Mouse (Mus musculus) embryonic facial prominence, embryonic 11.5 days (tissue): ENCODE measurements around the gene Gabpb2. TPM values are rescaled to one million over a fixed set of nuclear protein-coding genes. Genes with fewer than 3 reads are reported as not detected.

ENCODE experiments used
- ATAC-seq: fragments of 200-750 bp; cut with Nextera tagmentation; replicated peaks from 2 replicates; pipeline ENCODE4 v1.8.0; 2017; ENCODE audit warnings: low read depth; ENCODE audit not compliant: insufficient number of reproducible peaks, low FRiP score, low TSS enrichment
- DNase-seq: peaks from one replicate; pipeline ENCODE4 v3.0.0-alpha.2; 2015; ENCODE audit warnings: low spot score
- H3K27ac ChIP-seq: fragments of 300-500 bp; sonication (generic); replicated peaks from 2 replicates; pipeline ENCODE4 v1.5.1; 2014; ENCODE audit warnings: mild to moderate bottlenecking, low read depth, low read length, control low read depth
- H3K27me3 ChIP-seq: fragments of 300-500 bp; sonication (generic); 2 replicates; pipeline ENCODE4 v1.6.1; 2014; ENCODE audit warnings: mild to moderate bottlenecking, low read length, moderate library complexity, mixed read lengths; ENCODE audit not compliant: control insufficient read depth, insufficient read depth
- H3K36me3 ChIP-seq: fragments of 300-500 bp; sonication (generic); replicated peaks from 2 replicates; pipeline ENCODE4 v1.6.1; 2014; ENCODE audit warnings: low read depth, mild to moderate bottlenecking, low read length, moderate library complexity, mixed read lengths; ENCODE audit not compliant: control insufficient read depth, insufficient read depth
- H3K4me1 ChIP-seq: fragments of 300-500 bp; sonication (generic); 2 replicates; pipeline ENCODE4 v1.6.1; 2014; ENCODE audit warnings: low read length, mixed read lengths; ENCODE audit not compliant: control insufficient read depth, insufficient read depth
- H3K4me2 ChIP-seq: fragments of 300-500 bp; sonication (generic); 2 replicates; pipeline ENCODE4 v1.6.1; 2014; ENCODE audit warnings: low read depth, mild to moderate bottlenecking, control low read depth, low read length, moderate library complexity
- H3K4me3 ChIP-seq: fragments of 300-500 bp; sonication (generic); 2 replicates; pipeline ENCODE4 v1.5.1; 2014; ENCODE audit warnings: low read depth, low read length, control low read depth
- H3K9ac ChIP-seq: fragments of 300-500 bp; sonication (generic); replicated peaks from 2 replicates; pipeline ENCODE4 v1.6.1; 2014; ENCODE audit warnings: mild to moderate bottlenecking, control low read depth, low read length
- H3K9me3 ChIP-seq: fragments of 300-500 bp; sonication (generic); replicated peaks from 2 replicates; pipeline ENCODE4 v1.6.1; 2016; ENCODE audit warnings: mild to moderate bottlenecking, low read length, inconsistent platforms, mixed read lengths; ENCODE audit not compliant: control insufficient read depth
- WGBS: fragments of 180-500 bp; shearing (Covaris S2); extraction: QIAGEN DNeasy Blood & Tissue Kit; methylation state at CpG from one replicate; pipeline ENCODE4 v1.1.7; 2014; 5-methylcytosine and 5-hydroxymethylcytosine counted together
- polyA plus RNA-seq: library from polyadenylated mRNA; unstranded; fragments of >200 nt; fragmentation: Nextera tagmentation; extraction: Ambion mirVana; gene quantifications from 2 replicates; pipeline ENCODE4 v1.2.1, GENCODE M21; 2014

Gabpb2 gene
- polyA plus RNA-seq, 1 experiment from 2014 or later: 6.7 TPM

- 11% methylated on average over 8 of the region's 8 CpGs for WGBS
- DNase-seq (no peak), ATAC-seq (no peak)
- no peaks in the 10 kb centered on the region for H3K4me1 ChIP-seq
- no peak overlapping the region for H3K27ac ChIP-seq
- peak overlapping the region; percentile 68 for H3K4me3 ChIP-seq
- no peaks in the 10 kb centered on the region; the same call in 1 of the 2 replicates for H3K36me3 ChIP-seq
- peak overlapping the region; percentile 44 for H3K9ac ChIP-seq
- H3K27me3 ChIP-seq: no peaks in the 10 kb centered on the region; the same call in 1 of the 2 replicates
- H3K9me3 ChIP-seq: no peaks in the 10 kb centered on the region
- peak overlapping the region; percentile 85 for H3K4me2 ChIP-seq
Measured at GRCm38 (mm10) chr3:95159511-95159986, 58.2 kb downstream of the Gabpb2 start.

GRCm38 (mm10) chr3:95153874-95154273 is 63.8 kb downstream of the Gabpb2 start:
- H3K36me3 ChIP-seq: no peaks in the 10 kb centered on the region
- WGBS: 56% methylated on average over 4 of the region's 4 CpGs
- DNase-seq: no peak
- H3K4me2 ChIP-seq: no peak overlapping the region
- no peak overlapping the region for H3K4me3 ChIP-seq
- no peak for ATAC-seq
- H3K4me1 ChIP-seq: no peaks in the 10 kb centered on the region
- no peaks in the 10 kb centered on the region; the same call in 1 of the 2 replicates for H3K27me3 ChIP-seq
- H3K9ac ChIP-seq: no peak overlapping the region
- no peak overlapping the region for H3K27ac ChIP-seq
- H3K9me3 ChIP-seq: no peaks in the 10 kb centered on the region

GRCm38 (mm10) chr3:95147924-95148323 is 69.8 kb downstream of the Gabpb2 start:
- Histone ChIP-seq H3K9me3 (no peaks in the 10 kb centered on the region), H3K27ac (no peak overlapping the region), H3K4me3 (no peak overlapping the region), H3K4me1 (no peaks in the 10 kb centered on the region), H3K36me3 (no peaks in the 10 kb centered on the region), H3K27me3 (no peaks in the 10 kb centered on the region), H3K4me2 (no peak overlapping the region), H3K9ac (no peak overlapping the region)
- ATAC-seq: no peak
- no peak for DNase-seq
- WGBS: 49% methylated on average over 3 of the region's 3 CpGs

GRCm38 (mm10) chr3:95142617-95143011 is 75.1 kb downstream of the Gabpb2 start:
- no peaks in the 10 kb centered on the region; the same call in 1 of the 2 replicates for H3K36me3 ChIP-seq
- no peaks in the 10 kb centered on the region for H3K4me1 ChIP-seq
- H3K4me3 ChIP-seq: no peak overlapping the region
- no peaks in the 10 kb centered on the region for H3K9me3 ChIP-seq
- H3K9ac ChIP-seq: no peak overlapping the region
- 11% methylated on average over 5 of the region's 5 CpGs for WGBS
- H3K4me2 ChIP-seq: no peak overlapping the region
- DNase-seq: peak; percentile 88
- ATAC-seq: 0 out of 2 replicates have a peak, but pooled peaks have one; percentile 56
- no peak overlapping the region for H3K27ac ChIP-seq
- H3K27me3 ChIP-seq: no peaks in the 10 kb centered on the region

GRCm38 (mm10) chr3:95141952-95142616 is 75.6 kb downstream of the Gabpb2 start, which contains the start of gene Tnfaip8l2:
TSS of gene Tnfaip8l2 (minus strand) at chr3:95142360.
- no peak for DNase-seq
- 86% methylated on average over 10 of the region's 10 CpGs for WGBS

DNA sequence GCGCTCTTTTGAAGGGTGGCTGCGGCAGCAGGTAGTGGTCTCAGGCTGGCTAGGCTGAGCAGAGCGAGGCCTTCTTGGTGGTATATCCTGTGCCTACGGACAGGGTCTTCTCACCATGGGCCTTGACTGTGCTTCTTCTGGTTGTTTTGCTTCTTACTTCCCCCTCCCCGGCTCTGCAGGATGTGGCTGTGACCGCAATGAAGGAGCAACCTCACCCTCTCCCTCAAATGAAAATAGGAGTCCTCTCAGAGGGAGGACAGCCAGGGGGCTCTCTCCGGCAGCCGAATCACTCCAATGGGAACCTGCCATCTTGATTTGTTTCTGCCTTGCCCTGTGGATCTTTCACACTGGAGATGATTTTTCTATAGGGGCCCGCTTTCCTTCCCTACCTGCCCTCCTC is 76.2 kb downstream of the Gabpb2 start:
- no peak overlapping the region for H3K4me3 ChIP-seq
- no peaks in the 10 kb centered on the region for H3K9me3 ChIP-seq
- no peak overlapping the region for H3K9ac ChIP-seq
- no peak for DNase-seq
- no peak for ATAC-seq
- no peaks in the 10 kb centered on the region for H3K27me3 ChIP-seq
- 91% methylated on average over 9 of the region's 9 CpGs for WGBS
- H3K4me2 ChIP-seq: no peak overlapping the region
- H3K36me3 ChIP-seq: no peaks in the 10 kb centered on the region; the same call in 1 of the 2 replicates
- no peaks in the 10 kb centered on the region for H3K4me1 ChIP-seq
- H3K27ac ChIP-seq: no peak overlapping the region

More at GRCm38 (mm10) chr3:95141952-95142616, 75.6 kb downstream of the Gabpb2 start, which contains the start of gene Tnfaip8l2:
- no peaks in the 10 kb centered on the region; the same call in 1 of the 2 replicates for H3K36me3 ChIP-seq
- no peak within 1 kb of the TSS for H3K4me2 ChIP-seq
- H3K4me3 ChIP-seq: no peak within 1 kb of the TSS
- no peaks in the 10 kb centered on the region for H3K9me3 ChIP-seq
- H3K9ac ChIP-seq: no peak within 1 kb of the TSS
- no peaks in the 10 kb centered on the region for H3K27me3 ChIP-seq
- no peak for ATAC-seq
- no peaks in the 10 kb centered on the region for H3K4me1 ChIP-seq
- H3K27ac ChIP-seq: no peak within 1 kb of the TSS

DNA sequence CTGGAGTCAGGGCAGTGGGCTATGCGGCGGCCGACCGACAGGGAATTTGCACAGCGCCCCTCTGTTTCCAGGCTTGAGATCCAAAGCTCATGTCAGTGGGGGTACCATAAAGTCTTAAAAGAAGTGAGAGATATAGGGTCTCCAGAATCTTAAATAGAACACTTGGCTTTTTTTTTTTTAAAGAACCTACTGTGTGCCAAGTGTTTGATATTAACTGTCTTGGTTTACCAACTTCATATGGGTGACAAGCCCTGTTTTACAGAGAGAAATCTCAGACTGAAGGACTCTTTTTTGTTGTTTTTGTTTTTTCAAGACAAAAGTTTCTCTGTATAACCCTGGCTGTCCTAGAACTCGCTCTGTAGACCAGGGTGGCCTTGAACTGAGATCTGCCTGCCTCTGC is 76.9 kb downstream of the Gabpb2 start:
- H3K9me3 ChIP-seq: no peaks in the 10 kb centered on the region
- DNase-seq (no peak), ATAC-seq (no peak)
- H3K27ac ChIP-seq: no peak overlapping the region
- H3K4me1 ChIP-seq: no peaks in the 10 kb centered on the region
- 96% methylated on average over 6 of the region's 6 CpGs for WGBS
- H3K36me3 ChIP-seq: no peaks in the 10 kb centered on the region; the same call in 1 of the 2 replicates
- no peaks in the 10 kb centered on the region for H3K27me3 ChIP-seq
- no peak overlapping the region for H3K4me3 ChIP-seq
- H3K9ac ChIP-seq: no peak overlapping the region
- H3K4me2 ChIP-seq: no peak overlapping the region

DNA sequence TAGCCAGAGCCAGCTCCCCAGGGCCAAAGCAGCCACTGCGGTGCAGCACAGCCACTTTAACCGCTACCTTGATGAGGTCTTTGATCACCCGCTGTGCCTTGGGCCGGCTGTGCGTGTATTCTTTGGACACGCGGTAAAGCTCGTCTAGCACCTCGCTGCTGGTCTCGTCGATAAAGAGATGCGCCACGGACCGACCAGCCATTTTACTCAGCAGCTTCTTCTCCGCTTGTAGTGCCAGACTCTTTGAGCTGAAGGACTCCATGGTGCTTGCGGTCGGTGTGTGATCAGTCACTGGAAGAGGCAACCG is 77.5 kb downstream of the Gabpb2 start:
- Histone ChIP-seq H3K27me3 (no peaks in the 10 kb centered on the region), H3K27ac (no peak overlapping the region), H3K9ac (no peak overlapping the region), H3K4me2 (no peak overlapping the region; the same call in 1 of the 2 replicates), H3K9me3 (no peaks in the 10 kb centered on the region), H3K36me3 (no peaks in the 10 kb centered on the region; the same call in 1 of the 2 replicates), H3K4me3 (no peak overlapping the region), H3K4me1 (no peaks in the 10 kb centered on the region; the same call in 1 of the 2 replicates)
- no peak for ATAC-seq
- WGBS: 59% methylated on average over 18 of the region's 18 CpGs
- no peak for DNase-seq
